Mouse (Mus musculus) intestine, embryonic 15.5 days (tissue): ENCODE data around the gene Dcst1. TPM values are rescaled to one million over a fixed set of nuclear protein-coding genes. Genes with fewer than 3 reads are reported as not detected.

Experiments
- ATAC-seq: fragments of 200-750 bp; cut with Nextera tagmentation; 2 replicates; pipeline ENCODE4 v1.8.0; 2017; ENCODE audit warnings: moderate TSS enrichment, moderate library complexity
- H3K27ac ChIP-seq: fragments of 300-500 bp; sonication (generic); 2 replicates; pipeline ENCODE4 v1.5.1; 2015; ENCODE audit warnings: mild to moderate bottlenecking, inconsistent platforms
- H3K27me3 ChIP-seq: fragments of 300-500 bp; sonication (generic); replicated peaks from 2 replicates; pipeline ENCODE4 v1.6.1; 2015; ENCODE audit warnings: inconsistent platforms
- H3K36me3 ChIP-seq: fragments of 300-500 bp; sonication (generic); 2 replicates; pipeline ENCODE4 v1.6.1; 2015; ENCODE audit warnings: inconsistent platforms
- H3K4me1 ChIP-seq: fragments of 300-500 bp; sonication (generic); replicated peaks from 2 replicates; pipeline ENCODE4 v1.6.1; 2015; ENCODE audit warnings: inconsistent platforms
- H3K4me2 ChIP-seq: fragments of 300-500 bp; sonication (generic); replicated peaks from 2 replicates; pipeline ENCODE4 v1.6.1; 2015; ENCODE audit warnings: mild to moderate bottlenecking, inconsistent platforms
- H3K4me3 ChIP-seq: fragments of 300-500 bp; sonication (generic); replicated peaks from 2 replicates; pipeline ENCODE4 v1.5.1; 2015; ENCODE audit warnings: inconsistent platforms
- H3K9ac ChIP-seq: fragments of 300-500 bp; sonication (generic); 2 replicates; pipeline ENCODE4 v1.6.1; 2015; ENCODE audit warnings: inconsistent platforms
- H3K9me3 ChIP-seq: fragments of 300-500 bp; sonication (generic); 2 replicates; pipeline ENCODE4 v1.6.1; 2016; ENCODE audit warnings: inconsistent platforms
- WGBS: fragments of 180-500 bp; shearing (Covaris S2); methylation state at CpG from one replicate; pipeline ENCODE4 v1.1.7; 2015; 5-methylcytosine and 5-hydroxymethylcytosine counted together
- polyA plus RNA-seq: library from polyadenylated mRNA; unstranded; fragments of >200 nt; fragmentation: Nextera tagmentation; extraction: Ambion mirVana; gene quantifications from 2 replicates; pipeline ENCODE4 v1.2.1, GENCODE M21; 2015

Gene Dcst1
- polyA plus RNA-seq, 1 experiment from 2014 or later, result 1.6 TPM

DNA sequence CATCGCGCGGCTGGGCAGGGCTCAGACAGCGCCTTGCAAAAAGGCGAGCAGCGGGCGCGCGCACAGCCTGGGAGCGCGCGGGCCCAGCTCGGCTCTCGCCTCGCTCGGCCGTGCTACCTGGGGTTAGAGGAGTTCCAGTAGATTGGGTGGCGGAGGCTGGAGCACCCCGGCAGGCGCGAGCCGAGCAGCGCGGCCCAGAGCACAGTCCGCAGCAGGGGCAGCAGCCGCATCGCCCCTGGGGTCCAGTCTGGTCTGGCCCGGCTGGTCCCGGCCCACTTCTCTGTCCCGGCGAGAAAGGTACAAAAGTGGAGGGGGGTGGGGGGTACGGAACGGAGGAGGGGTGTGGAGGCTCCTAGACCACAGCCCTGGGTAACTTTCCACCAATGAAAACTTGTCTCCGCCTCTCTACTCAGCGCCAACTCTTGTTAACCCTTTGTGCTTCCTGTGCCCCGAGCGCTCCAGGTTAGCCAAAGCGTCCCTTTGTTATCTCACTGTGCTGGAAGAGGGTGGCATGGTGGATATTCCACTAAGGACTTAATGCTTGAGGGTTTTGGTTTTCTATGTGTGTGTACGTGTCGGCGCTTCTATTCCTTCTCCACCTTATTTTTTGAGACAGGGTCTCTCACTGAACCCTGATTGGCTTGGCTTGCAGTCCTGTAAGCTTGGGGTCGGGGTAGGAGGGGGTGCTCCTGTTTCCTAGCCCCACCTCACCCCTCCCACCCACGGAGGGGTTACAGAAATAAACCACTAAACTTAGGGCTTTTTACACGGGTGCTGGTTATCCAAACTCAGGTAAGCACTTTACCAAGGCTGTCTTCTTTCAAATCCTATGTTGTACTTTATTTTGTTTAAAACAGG is 27.1 kb downstream of the Dcst1 start, which contains the start of gene Efna4:
Gene Efna4, minus strand, starts transcription at position 308 of the 858 bp plus-strand sequence.
- peaks cover 13% of the 10 kb centered on the region for H3K36me3 ChIP-seq
- peak within 1 kb of the TSS; percentile 92 for H3K4me3 ChIP-seq
- ATAC-seq, result peak; percentile 83
- peak within 1 kb of the TSS; percentile 93 for H3K9ac ChIP-seq
- under 1% methylated on average over 44 of the region's 44 CpGs for WGBS
- H3K4me1 ChIP-seq, result peaks cover 44% of the 10 kb centered on the region
- H3K27me3 ChIP-seq, result no peaks in the 10 kb centered on the region
- no peaks in the 10 kb centered on the region for H3K9me3 ChIP-seq
- H3K27ac ChIP-seq, result peak within 1 kb of the TSS; percentile 93
- H3K4me2 ChIP-seq, result peak within 1 kb of the TSS; percentile 85

DNA sequence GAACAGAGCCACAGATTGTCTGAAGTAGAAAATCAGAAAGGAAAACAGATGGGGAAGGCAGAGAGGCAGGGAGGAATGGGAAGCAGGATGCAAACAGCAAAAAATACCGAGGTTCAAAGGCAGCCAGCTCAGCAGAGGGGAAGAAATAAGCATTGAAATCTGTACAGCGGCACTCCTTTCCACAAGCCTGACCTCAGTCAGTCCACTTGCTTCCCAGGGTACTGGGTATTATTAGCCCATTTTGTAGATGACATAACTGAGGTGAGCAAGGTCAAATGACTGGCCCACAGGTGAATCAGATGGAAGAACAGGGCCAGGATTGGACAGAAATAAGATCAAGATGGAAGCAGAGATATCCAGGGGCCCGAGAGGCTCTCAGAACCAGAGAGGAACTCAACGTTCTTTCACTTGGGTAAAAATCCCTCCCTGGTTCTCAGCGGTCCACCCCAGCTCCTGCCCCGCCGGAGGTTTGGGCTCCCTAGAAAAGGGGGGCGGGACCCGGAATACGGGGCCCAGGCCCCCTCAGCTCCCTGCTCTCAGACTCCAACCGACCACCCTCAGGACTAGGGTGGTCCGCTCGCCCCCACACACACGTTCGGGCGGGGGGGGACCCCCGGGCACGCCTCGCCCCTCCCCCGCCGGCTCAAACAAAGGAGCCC is 27.9 kb downstream of the Dcst1 start:
- under 1% methylated on average over 18 of the region's 21 CpGs for WGBS
- ATAC-seq, result no peak; the same call in 1 of the 2 replicates

DNA sequence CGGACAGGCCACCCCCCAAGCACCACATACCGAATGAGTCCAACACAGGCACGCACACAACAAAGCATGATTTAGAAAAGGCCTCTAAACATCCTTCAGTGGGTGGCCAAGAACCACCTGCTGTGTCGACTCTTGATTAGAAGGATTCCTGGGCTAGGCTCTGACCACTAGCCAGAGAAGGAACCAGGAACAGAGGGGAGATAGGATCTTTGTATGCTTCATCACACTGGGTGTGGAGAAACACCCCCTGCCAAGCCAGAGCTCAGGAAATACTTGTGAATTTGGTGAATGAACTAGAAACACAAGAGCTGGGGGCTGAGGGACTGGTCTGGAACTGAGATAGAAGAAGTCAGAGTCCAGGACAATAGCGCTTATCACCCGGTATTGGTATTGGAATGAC is 28.5 kb downstream of the Dcst1 start:
- peaks cover 57% of the 10 kb centered on the region for H3K4me1 ChIP-seq
- no peaks in the 10 kb centered on the region for H3K27me3 ChIP-seq
- peak overlapping the region; percentile 93 for H3K9ac ChIP-seq
- WGBS, result 17% methylated on average over 6 of the region's 6 CpGs
- peaks cover 13% of the 10 kb centered on the region for H3K36me3 ChIP-seq
- ATAC-seq, result no peak
- peak overlapping the region; percentile 92 for H3K4me3 ChIP-seq
- no peaks in the 10 kb centered on the region for H3K9me3 ChIP-seq
- peak overlapping the region; percentile 93; the same call in 1 of the 2 replicates for H3K27ac ChIP-seq
- H3K4me2 ChIP-seq, result peak overlapping the region; percentile 85

More for the DNA sequence above, 27.9 kb downstream of the Dcst1 start:
- no peaks in the 10 kb centered on the region for H3K9me3 ChIP-seq
- no peaks in the 10 kb centered on the region for H3K27me3 ChIP-seq
- peak overlapping the region; percentile 93 for H3K27ac ChIP-seq
- peak overlapping the region; percentile 93 for H3K9ac ChIP-seq
- H3K4me1 ChIP-seq, result peaks cover 51% of the 10 kb centered on the region
- peaks cover 13% of the 10 kb centered on the region for H3K36me3 ChIP-seq
- peak overlapping the region; percentile 85 for H3K4me2 ChIP-seq
- peak overlapping the region; percentile 92 for H3K4me3 ChIP-seq

DNA sequence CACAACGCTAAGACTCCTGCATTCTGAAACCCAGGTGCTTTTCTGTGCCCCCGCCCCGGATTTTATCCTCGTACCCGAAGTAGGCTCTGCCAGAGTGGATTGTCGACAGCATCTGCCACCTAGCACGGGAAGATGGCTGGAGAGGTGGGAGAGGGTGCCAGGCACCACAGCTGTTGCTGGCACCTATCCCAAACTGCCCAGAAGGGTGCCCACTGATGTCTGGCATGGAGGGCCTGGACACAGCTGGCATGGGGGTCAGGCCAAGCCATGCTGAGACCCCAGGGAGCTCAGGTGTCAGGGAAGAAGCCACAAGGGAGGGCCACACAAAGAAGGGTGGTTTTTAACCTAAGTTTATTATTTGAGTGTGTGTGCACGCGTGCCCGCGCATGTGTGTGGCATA is 32.0 kb downstream of the Dcst1 start:
- H3K4me2 ChIP-seq, result no peak overlapping the region; the same call in 1 of the 2 replicates

DNA sequence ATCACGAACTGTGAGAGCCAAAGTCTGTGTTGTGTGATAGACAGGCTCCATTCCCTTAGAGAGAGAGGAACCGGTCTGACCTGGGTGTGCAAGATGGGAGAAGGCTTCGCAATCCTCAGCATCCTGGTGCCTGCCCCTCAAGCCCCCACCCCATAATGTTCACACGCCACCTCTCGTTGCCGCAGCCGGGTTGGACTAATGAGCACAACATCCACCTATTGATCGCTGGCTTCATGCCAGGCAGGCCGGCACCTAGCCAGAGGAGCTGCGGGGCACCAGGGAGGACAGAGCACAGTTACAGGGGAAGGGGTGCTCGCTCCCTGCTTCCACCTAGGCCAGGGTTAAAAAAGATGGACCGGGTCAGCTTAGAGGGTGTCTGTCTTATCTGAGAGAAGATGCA is 32.6 kb downstream of the Dcst1 start:
- H3K36me3 ChIP-seq, result peaks cover 13% of the 10 kb centered on the region
- peak; percentile 24 for ATAC-seq
- H3K4me2 ChIP-seq, result no peak overlapping the region
- H3K4me1 ChIP-seq, result peaks cover 49% of the 10 kb centered on the region
- H3K9ac ChIP-seq, result no peak overlapping the region
- H3K9me3 ChIP-seq, result no peaks in the 10 kb centered on the region
- H3K27me3 ChIP-seq, result no peaks in the 10 kb centered on the region
- H3K27ac ChIP-seq, result no peak overlapping the region
- H3K4me3 ChIP-seq, result no peak overlapping the region
- WGBS, result 40% methylated on average over 12 of the region's 12 CpGs

More for the DNA sequence above, 32.0 kb downstream of the Dcst1 start:
- H3K27ac ChIP-seq, result no peak overlapping the region
- H3K4me3 ChIP-seq, result no peak overlapping the region
- peaks cover 13% of the 10 kb centered on the region for H3K36me3 ChIP-seq
- no peak for ATAC-seq
- no peaks in the 10 kb centered on the region for H3K27me3 ChIP-seq
- peaks cover 49% of the 10 kb centered on the region for H3K4me1 ChIP-seq
- 65% methylated on average over 11 of the region's 11 CpGs for WGBS
- no peak overlapping the region; the same call in 1 of the 2 replicates for H3K9ac ChIP-seq
- no peaks in the 10 kb centered on the region for H3K9me3 ChIP-seq

DNA sequence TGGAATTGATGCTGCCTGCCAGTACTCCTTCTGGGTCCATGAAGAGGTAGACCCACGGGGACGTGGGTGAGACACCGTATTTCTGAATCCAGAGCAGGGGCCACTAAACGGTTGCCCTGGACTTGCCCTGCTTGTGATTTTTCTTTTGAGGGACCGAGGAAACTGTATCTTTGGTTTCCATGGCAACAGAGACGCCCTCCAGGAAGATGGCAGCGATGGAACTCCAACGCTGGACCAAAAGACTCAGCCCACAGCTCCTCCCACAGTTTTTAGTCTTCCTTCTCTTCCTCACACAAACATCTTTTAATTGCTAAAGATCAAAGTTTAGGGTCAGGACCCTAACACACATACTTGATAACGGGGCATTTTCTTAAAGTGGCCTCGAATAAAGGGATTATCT is 33.0 kb downstream of the Dcst1 start:
- Histone ChIP-seq H3K9me3 (no peaks in the 10 kb centered on the region), H3K27ac (no peak overlapping the region), H3K4me1 (peaks cover 47% of the 10 kb centered on the region), H3K27me3 (no peaks in the 10 kb centered on the region), H3K4me2 (no peak overlapping the region), H3K36me3 (peaks cover 13% of the 10 kb centered on the region), H3K4me3 (no peak overlapping the region), H3K9ac (no peak overlapping the region)
- 50% methylated on average over 10 of the region's 10 CpGs for WGBS
- no peak for ATAC-seq

DNA sequence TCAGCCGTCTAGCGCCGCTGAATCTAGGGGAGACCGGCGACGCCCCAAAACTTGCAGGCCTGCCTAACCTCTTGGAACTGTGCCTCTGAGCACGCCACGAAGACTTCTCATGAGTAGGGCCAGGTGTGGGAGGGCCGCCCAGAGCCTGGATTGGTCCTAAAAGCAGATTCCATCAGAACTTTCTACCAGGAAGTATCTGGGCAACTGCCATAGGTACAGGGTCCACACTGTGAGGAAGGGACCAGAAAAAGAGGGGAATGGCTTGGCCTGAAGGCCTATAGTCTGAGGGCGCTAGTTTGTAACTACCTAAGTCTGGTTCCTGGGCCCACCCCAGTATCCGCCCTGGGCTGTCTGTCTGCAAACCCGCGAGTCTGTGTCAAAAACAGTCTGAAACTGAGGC is 33.5 kb downstream of the Dcst1 start:
- Histone ChIP-seq H3K27ac (no peak overlapping the region), H3K36me3 (peaks cover 13% of the 10 kb centered on the region), H3K27me3 (no peaks in the 10 kb centered on the region), H3K4me1 (peaks cover 43% of the 10 kb centered on the region), H3K9me3 (no peaks in the 10 kb centered on the region), H3K9ac (no peak overlapping the region), H3K4me2 (no peak overlapping the region), H3K4me3 (no peak overlapping the region)
- 61% methylated on average over 13 of the region's 13 CpGs for WGBS
- ATAC-seq, result peak; percentile 44

DNA sequence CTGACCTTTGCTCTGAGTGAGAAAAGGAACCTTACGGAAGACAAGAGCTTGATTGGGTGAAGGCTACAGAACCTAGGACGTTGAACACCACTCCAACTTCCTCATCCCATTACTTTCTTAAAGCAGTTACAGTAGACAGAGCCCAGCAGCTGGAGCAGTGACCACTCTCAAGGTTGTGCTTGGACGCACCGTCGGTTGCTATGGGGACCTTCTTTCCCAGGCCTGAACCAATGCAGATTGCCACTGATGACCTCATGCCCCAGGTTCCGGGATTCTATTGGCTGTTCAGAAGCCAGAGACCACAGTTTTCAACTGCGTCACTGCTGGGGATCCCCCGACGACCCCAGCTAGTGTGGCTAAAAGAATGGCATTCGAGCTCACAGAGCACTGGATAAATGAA is 34.1 kb downstream of the Dcst1 start:
- Histone ChIP-seq H3K9me3 (no peaks in the 10 kb centered on the region), H3K4me2 (no peak overlapping the region), H3K4me1 (peaks cover 38% of the 10 kb centered on the region), H3K27ac (no peak overlapping the region), H3K36me3 (peaks cover 13% of the 10 kb centered on the region), H3K4me3 (no peak overlapping the region), H3K27me3 (no peaks in the 10 kb centered on the region), H3K9ac (no peak overlapping the region)
- WGBS, result 23% methylated on average over 10 of the region's 10 CpGs
- no peak for ATAC-seq

DNA sequence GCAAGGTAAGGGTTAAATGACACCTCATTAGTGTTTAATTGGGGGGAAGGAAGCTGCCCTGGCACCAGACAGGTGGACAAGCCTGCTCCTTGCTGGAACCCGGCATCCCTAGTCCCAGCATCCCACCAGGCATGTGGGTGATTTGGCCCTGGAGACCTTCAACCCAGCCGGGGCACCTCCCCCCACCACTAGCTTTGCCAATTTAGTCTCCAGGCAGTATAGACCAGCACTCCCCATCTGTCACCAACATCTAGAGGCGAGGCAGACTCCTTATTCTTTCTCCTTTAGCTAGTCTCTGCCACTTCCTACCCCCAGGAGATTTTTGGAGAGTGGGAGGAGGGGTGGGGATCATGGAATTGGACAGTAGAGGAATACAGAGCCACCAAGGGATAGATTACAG is 34.7 kb downstream of the Dcst1 start:
- Histone ChIP-seq H3K4me2 (no peak overlapping the region), H3K9me3 (no peaks in the 10 kb centered on the region), H3K36me3 (peaks cover 13% of the 10 kb centered on the region), H3K4me3 (no peak overlapping the region), H3K27ac (no peak overlapping the region), H3K4me1 (peaks cover 38% of the 10 kb centered on the region), H3K9ac (no peak overlapping the region), H3K27me3 (no peaks in the 10 kb centered on the region)
- WGBS, result 64% methylated on average over 3 of the region's 3 CpGs
- no peak for ATAC-seq

DNA sequence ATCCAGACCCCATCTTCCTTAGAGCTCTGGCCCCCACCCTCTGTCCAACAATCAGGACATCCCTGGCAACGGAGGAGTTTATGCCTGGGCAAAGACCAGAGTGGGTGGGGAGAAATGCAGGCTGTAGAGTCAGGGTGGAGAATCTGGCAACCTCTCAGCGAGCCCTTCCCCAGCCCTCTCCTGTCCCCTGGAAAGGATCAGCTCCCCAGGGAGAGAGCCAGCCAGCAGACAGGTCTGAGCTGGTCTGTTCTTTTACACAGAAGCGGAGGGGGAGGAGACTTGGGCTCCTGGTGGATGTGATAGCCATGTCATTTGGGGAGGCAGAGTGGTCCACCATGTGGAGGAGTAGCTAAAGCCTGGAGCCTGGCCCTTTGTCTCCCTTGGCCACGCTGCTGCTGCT is 36.4 kb downstream of the Dcst1 start:
- peaks cover 38% of the 10 kb centered on the region for H3K4me1 ChIP-seq
- no peaks in the 10 kb centered on the region for H3K9me3 ChIP-seq
- H3K36me3 ChIP-seq, result no peaks in the 10 kb centered on the region
- peak; percentile 37 for ATAC-seq
- WGBS, result 11% methylated on average over 4 of the region's 4 CpGs
- H3K4me3 ChIP-seq, result no peak overlapping the region
- H3K9ac ChIP-seq, result no peak overlapping the region
- H3K27me3 ChIP-seq, result no peaks in the 10 kb centered on the region
- H3K4me2 ChIP-seq, result peak overlapping the region; percentile 28; the same call in 1 of the 2 replicates
- H3K27ac ChIP-seq, result no peak overlapping the region

DNA sequence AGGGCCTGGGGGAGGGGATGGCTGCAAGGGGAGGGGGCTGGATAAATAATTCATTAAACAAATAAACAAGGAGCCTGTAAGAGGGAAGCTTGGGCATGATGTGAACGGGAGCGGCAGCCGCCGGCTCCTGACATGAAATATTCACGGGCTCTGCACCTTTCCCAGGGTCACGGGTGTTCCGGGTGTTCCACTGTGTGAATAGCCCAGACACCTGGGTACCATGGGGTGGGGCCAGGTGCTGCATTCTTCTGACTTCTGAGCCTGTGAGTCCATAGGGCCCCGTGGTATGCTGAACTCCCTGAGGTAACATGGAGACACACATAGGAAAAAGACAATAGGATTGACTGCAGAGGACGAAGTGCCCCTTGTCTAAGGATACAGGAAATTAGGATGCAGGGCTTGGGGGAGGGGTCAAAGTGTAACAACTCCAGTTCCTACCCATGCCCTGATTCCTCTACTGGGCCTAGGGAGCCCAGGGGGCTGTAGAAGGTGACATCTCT is 37.6 kb downstream of the Dcst1 start:
- Histone ChIP-seq H3K27me3 (0 out of 2 replicates have a peak, but pooled peaks cover 2% of the 10 kb centered on the region), H3K9me3 (no peaks in the 10 kb centered on the region), H3K36me3 (no peaks in the 10 kb centered on the region), H3K9ac (no peak overlapping the region), H3K4me3 (no peak overlapping the region), H3K27ac (no peak overlapping the region), H3K4me1 (peaks cover 29% of the 10 kb centered on the region), H3K4me2 (no peak overlapping the region)
- ATAC-seq, result no peak
- 39% methylated on average over 9 of the region's 9 CpGs for WGBS

DNA sequence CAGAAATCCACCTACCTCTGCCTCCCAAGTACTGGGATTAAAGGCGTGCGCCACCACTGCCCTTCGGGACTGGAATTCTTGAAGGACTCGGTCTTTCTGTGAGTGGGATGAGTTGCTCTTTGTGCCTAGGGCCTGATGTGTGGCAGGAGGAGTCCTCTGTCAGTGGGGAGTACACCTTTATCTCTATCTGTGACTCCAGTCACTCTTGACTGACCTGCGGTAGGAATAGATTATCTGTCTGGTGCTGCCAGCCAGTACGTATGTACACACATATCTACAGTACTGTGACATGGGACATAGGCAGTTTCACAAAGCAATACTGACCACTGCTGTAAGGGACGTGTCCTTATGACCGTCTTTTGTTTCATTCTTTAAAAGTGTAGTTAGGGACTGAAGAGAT is 39.2 kb downstream of the Dcst1 start:
- Histone ChIP-seq H3K4me2 (no peak overlapping the region), H3K36me3 (no peaks in the 10 kb centered on the region), H3K9me3 (no peaks in the 10 kb centered on the region), H3K27me3 (peaks cover 14% of the 10 kb centered on the region; the same call in 1 of the 2 replicates), H3K27ac (no peak overlapping the region), H3K9ac (no peak overlapping the region), H3K4me3 (no peak overlapping the region), H3K4me1 (peaks cover 31% of the 10 kb centered on the region)
- WGBS, result 94% methylated on average over 8 of the region's 8 CpGs
- ATAC-seq, result no peak
